Mouse (Mus musculus) MEL (cell line): ENCODE measurements around the gene Pacsin1. TPM values are rescaled to one million over a fixed set of nuclear protein-coding genes. Genes with fewer than 3 reads are reported as not detected.

ENCODE experiments used
- DNase-seq: peaks from one replicate; pipeline ENCODE4 v3.0.0; 2011; ENCODE audit warnings: low read depth, low spot score
- H3K27ac ChIP-seq: 2 replicates; pipeline ENCODE4 v1.5.1; 2012; ENCODE audit warnings: low read depth, mild to moderate bottlenecking, control low read depth, low read length, moderate library complexity; ENCODE audit not compliant: control insufficient read depth
- H3K27me3 ChIP-seq, 2 experiments: fragments of 150-350 bp in 1 of 2; sonication (generic) in 1 of 2; 2 replicates each; pipeline ENCODE4 v1.6.1; 2012; ENCODE audit warnings: low read length in 2 of 2, mild to moderate bottlenecking in 2 of 2, improper control_type of control experiment in 1 of 2, moderate library complexity in 1 of 2; ENCODE audit not compliant: insufficient read depth in 2 of 2, control insufficient read depth in 1 of 2
- H3K36me3 ChIP-seq, 2 experiments: 2 replicates each; pipeline ENCODE4 v1.6.1; 2012 to 2014; ENCODE audit warnings: low read length in 2 of 2, improper control_type of control experiment in 1 of 2, inconsistent platforms in 1 of 2, mild to moderate bottlenecking in 1 of 2; ENCODE audit not compliant: insufficient read depth in 2 of 2, control insufficient read depth in 1 of 2
- H3K4me1 ChIP-seq, 2 experiments: fragments of 150-350 bp in 1 of 2; sonication (generic) in 1 of 2; 2 replicates each; pipeline ENCODE4 v1.6.1; 2012; ENCODE audit warnings: low read length in 2 of 2, improper control_type of control experiment in 1 of 2, mild to moderate bottlenecking in 1 of 2; ENCODE audit not compliant: insufficient read depth in 2 of 2, control insufficient read depth in 1 of 2
- H3K4me3 ChIP-seq, 2 experiments: fragments of 150-350 bp in 1 of 2; sonication (generic) in 1 of 2; 2 replicates each; pipeline ENCODE4 v1.5.1; 2012; ENCODE audit warnings: low read depth in 2 of 2, low read length in 2 of 2, mild to moderate bottlenecking in 2 of 2, moderate library complexity in 2 of 2, control low read depth in 1 of 2, improper control_type of control experiment in 1 of 2; ENCODE audit not compliant: control insufficient read depth in 1 of 2, insufficient read depth in 1 of 2
- H3K79me2 ChIP-seq: 2 replicates; pipeline ENCODE4 v1.6.1; 2012; ENCODE audit warnings: mild to moderate bottlenecking, low read length, moderate library complexity; ENCODE audit not compliant: control insufficient read depth, poor library complexity, insufficient read depth
- H3K9ac ChIP-seq: 2 replicates; pipeline ENCODE4 v1.6.1; 2012; ENCODE audit warnings: low read depth, mild to moderate bottlenecking, control low read depth, low read length, moderate library complexity; ENCODE audit not compliant: control insufficient read depth, poor library complexity, severe bottlenecking
- H3K9me3 ChIP-seq: fragments of 150-350 bp; sonication (generic); replicated peaks from 2 replicates; pipeline ENCODE4 v1.6.1; 2012; ENCODE audit warnings: mild to moderate bottlenecking, low read length, improper control_type of control experiment, moderate library complexity; ENCODE audit not compliant: insufficient read depth
- CTCF ChIP-seq, 3 experiments: IDR thresholded peaks in 2 of 3; conservative IDR thresholded peaks in 1 of 3; 2 replicates each; pipeline ENCODE4 v1.5.1; 2011 to 2012; ENCODE audit warnings: low read length in 3 of 3, low read depth in 2 of 3, mild to moderate bottlenecking in 2 of 3, improper control_type of control experiment in 1 of 3, inconsistent platforms in 1 of 3, mixed read lengths in 1 of 3, moderate library complexity in 1 of 3; ENCODE audit not compliant: control insufficient read depth in 1 of 3, insufficient read depth in 1 of 3, poor library complexity in 1 of 3, severe bottlenecking in 1 of 3
- E2F4 ChIP-seq: IDR thresholded peaks from 2 replicates; pipeline ENCODE4 v1.6.1; 2011; ENCODE audit warnings: low read depth, low read length, improper control_type of control experiment, borderline replicate concordance
- ELF1 ChIP-seq: IDR thresholded peaks from 2 replicates; pipeline ENCODE4 v1.6.1; 2014; ENCODE audit warnings: low read depth, mild to moderate bottlenecking, inconsistent platforms, low read length, improper control_type of control experiment, moderate library complexity
- EP300 ChIP-seq, 2 experiments: IDR thresholded peaks; 2 replicates each; pipeline ENCODE4 v1.6.1; 2011; ENCODE audit warnings: improper control_type of control experiment in 2 of 2, low read length in 2 of 2, low read depth in 1 of 2, mild to moderate bottlenecking in 1 of 2
- ETS1 ChIP-seq: IDR thresholded peaks from 2 replicates; pipeline ENCODE4 v1.6.1; 2012; ENCODE audit warnings: low read depth, mild to moderate bottlenecking, inconsistent platforms, low read length, improper control_type of control experiment, moderate library complexity
- GABPA ChIP-seq: IDR thresholded peaks from 2 replicates; pipeline ENCODE4 v1.6.1; 2012; ENCODE audit warnings: low read depth, mild to moderate bottlenecking, inconsistent platforms, low read length, improper control_type of control experiment, moderate library complexity
- GATA1 ChIP-seq: IDR thresholded peaks from 2 replicates; pipeline ENCODE4 v1.6.1; 2011; ENCODE audit warnings: low read depth, low read length, improper control_type of control experiment
- KAT2A ChIP-seq: conservative IDR thresholded peaks from 2 replicates; pipeline ENCODE4 v1.6.1; 2012; ENCODE audit warnings: low read depth, low read length, improper control_type of control experiment, inconsistent platforms
- MAZ ChIP-seq: IDR thresholded peaks from 2 replicates; pipeline ENCODE4 v1.6.1; 2012; ENCODE audit warnings: low read depth, mild to moderate bottlenecking, inconsistent platforms, low read length, improper control_type of control experiment
- MEF2A ChIP-seq: IDR thresholded peaks from 2 replicates; pipeline ENCODE4 v1.6.1; 2014; ENCODE audit warnings: low read depth, mild to moderate bottlenecking, inconsistent platforms, low read length, improper control_type of control experiment; ENCODE audit not compliant: poor library complexity, insufficient replicate concordance, severe bottlenecking; ENCODE audit errors: extremely low read depth
- MYB ChIP-seq: IDR thresholded peaks from 2 replicates; pipeline ENCODE4 v1.6.1; 2011; ENCODE audit warnings: mild to moderate bottlenecking, low read depth, low read length, improper control_type of control experiment
- MYC ChIP-seq: IDR thresholded peaks from 2 replicates; pipeline ENCODE4 v1.6.1; 2011; ENCODE audit warnings: low read depth, mild to moderate bottlenecking, low read length, improper control_type of control experiment, moderate library complexity
- NELFE ChIP-seq: IDR thresholded peaks from 2 replicates; pipeline ENCODE4 v1.6.1; 2011; ENCODE audit warnings: low read depth, low read length, improper control_type of control experiment
- POLR2A ChIP-seq, 2 experiments: IDR thresholded peaks; 2 replicates each; pipeline ENCODE4 v1.6.1; 2011 to 2012; ENCODE audit warnings: low read length in 2 of 2, mild to moderate bottlenecking in 2 of 2, control low read depth in 1 of 2, improper control_type of control experiment in 1 of 2, low read depth in 1 of 2, moderate library complexity in 1 of 2; ENCODE audit not compliant: control insufficient read depth in 1 of 2, insufficient read depth in 1 of 2, poor library complexity in 1 of 2
- RAD21 ChIP-seq: IDR thresholded peaks from 2 replicates; pipeline ENCODE4 v1.6.1; 2011; ENCODE audit warnings: mild to moderate bottlenecking, low read depth, low read length, improper control_type of control experiment
- SIN3A ChIP-seq: IDR thresholded peaks from 2 replicates; pipeline ENCODE4 v1.6.1; 2012; ENCODE audit warnings: low read length, improper control_type of control experiment, inconsistent platforms
- UBTF ChIP-seq: IDR thresholded peaks from 2 replicates; pipeline ENCODE4 v1.6.1; 2012; ENCODE audit warnings: low read depth, mild to moderate bottlenecking, inconsistent platforms, low read length, improper control_type of control experiment, moderate library complexity, borderline replicate concordance; ENCODE audit not compliant: insufficient read depth
- ZC3H11A ChIP-seq: IDR thresholded peaks from 2 replicates; pipeline ENCODE4 v1.6.1; 2012; ENCODE audit warnings: low read depth, mild to moderate bottlenecking, inconsistent platforms, low read length, improper control_type of control experiment
- ZKSCAN1 ChIP-seq: IDR thresholded peaks from 2 replicates; pipeline ENCODE4 v1.6.1; 2012; ENCODE audit warnings: low read depth, mild to moderate bottlenecking, inconsistent platforms, low read length, improper control_type of control experiment, moderate library complexity
- ZMIZ1 ChIP-seq: IDR thresholded peaks from 2 replicates; pipeline ENCODE4 v1.6.1; 2012; ENCODE audit warnings: low read depth, mild to moderate bottlenecking, inconsistent platforms, low read length, improper control_type of control experiment, moderate library complexity
- polyA plus RNA-seq, 2 experiments: library from polyadenylated mRNA; stranded (reverse) in 1 of 2; unstranded in 1 of 2; fragments of >175 nt in 1 of 2; fragments of >200 nt in 1 of 2; gene quantifications; 2 replicates each; pipeline versions ENCODE4 v1.2.1 to v1.2.4; 2012; ENCODE audit warnings: low replicate concordance in 2 of 2, low read depth in 1 of 2; ENCODE audit not compliant: insufficient read length in 2 of 2, insufficient read depth in 1 of 2, missing spikeins in 1 of 2
- total RNA-seq: library from RNA; depleted of rRNA; stranded (reverse); fragments of 300-350 nt; gene quantifications from 2 replicates; pipeline ENCODE4 v1.2.3, GENCODE M21; 2012

The Pacsin1 gene
- total and polyA plus RNA-seq, 3 experiments = 0.17 TPM; not detected in 2

DNA sequence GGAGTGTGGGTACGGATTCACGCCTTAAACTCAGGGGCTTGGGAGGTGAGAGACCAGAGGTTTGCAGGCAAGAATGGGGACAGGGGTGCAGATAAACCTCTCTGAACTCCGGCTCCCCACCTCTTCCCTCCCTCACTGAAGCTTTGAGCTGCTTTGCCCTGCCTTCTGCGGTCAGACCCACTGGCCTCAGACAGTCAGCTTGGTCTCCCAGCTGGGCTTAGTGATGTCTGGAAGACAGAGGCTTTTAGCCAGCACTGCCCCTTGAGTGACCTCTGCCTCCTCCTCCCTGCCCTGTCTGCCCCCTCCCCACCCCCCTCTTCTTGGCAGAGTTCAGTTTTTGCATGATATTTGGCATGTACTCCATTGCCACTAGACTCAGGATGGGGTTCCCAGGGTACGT lies 31.1 kb downstream of the Pacsin1 start:
- DNase-seq = no peak
- H3K4me1 ChIP-seq = no peaks in the 10 kb centered on the region
- no peaks in the 10 kb centered on the region for H3K9me3 ChIP-seq
- no peak overlapping the region for H3K9ac ChIP-seq
- H3K4me3 ChIP-seq = no peak overlapping the region
- TF ChIP-seq UBTF = no peak
- no peak for TF ChIP-seq ZKSCAN1
- no peak for TF ChIP-seq E2F4
- TF ChIP-seq MEF2A = no peak
- no peak for TF ChIP-seq MAZ
- no peak for TF ChIP-seq EP300 (IDR thresholded peaks at IDR 0.05; ENCODE audit: low read depth in 1 of 2, low read length in 2 of 2)
- TF ChIP-seq MYC = no peak
- TF ChIP-seq CTCF (IDR thresholded peaks at IDR 0.05 in 2 of 3, conservative IDR thresholded peaks at IDR 0.05 in 1 of 3; ENCODE audit: control insufficient read depth in 1 of 3, insufficient read depth in 1 of 3, low read depth in 2 of 3, low read length in 3 of 3, poor library complexity in 1 of 3, severe bottlenecking in 1 of 3) = no peak
- TF ChIP-seq MYB = no peak
- no peak for TF ChIP-seq ZMIZ1
- no peak for TF ChIP-seq GATA1
- TF ChIP-seq POLR2A (IDR thresholded peaks at IDR 0.05; ENCODE audit: control insufficient read depth in 1 of 2, insufficient read depth in 1 of 2, low read depth in 1 of 2, low read length in 2 of 2, poor library complexity in 1 of 2) = no peak
- no peak for TF ChIP-seq ZC3H11A
- no peak for TF ChIP-seq ELF1
- TF ChIP-seq ETS1 = no peak
- TF ChIP-seq NELFE = no peak
- no peak overlapping the region for H3K27ac ChIP-seq
- peaks cover 0 to 3% of the 10 kb centered on the region in 2 experiments; a peak in 1 of 4 replicates for H3K27me3 ChIP-seq
- no peaks in the 10 kb centered on the region for H3K79me2 ChIP-seq
- H3K36me3 ChIP-seq = no peaks in the 10 kb centered on the region

DNA sequence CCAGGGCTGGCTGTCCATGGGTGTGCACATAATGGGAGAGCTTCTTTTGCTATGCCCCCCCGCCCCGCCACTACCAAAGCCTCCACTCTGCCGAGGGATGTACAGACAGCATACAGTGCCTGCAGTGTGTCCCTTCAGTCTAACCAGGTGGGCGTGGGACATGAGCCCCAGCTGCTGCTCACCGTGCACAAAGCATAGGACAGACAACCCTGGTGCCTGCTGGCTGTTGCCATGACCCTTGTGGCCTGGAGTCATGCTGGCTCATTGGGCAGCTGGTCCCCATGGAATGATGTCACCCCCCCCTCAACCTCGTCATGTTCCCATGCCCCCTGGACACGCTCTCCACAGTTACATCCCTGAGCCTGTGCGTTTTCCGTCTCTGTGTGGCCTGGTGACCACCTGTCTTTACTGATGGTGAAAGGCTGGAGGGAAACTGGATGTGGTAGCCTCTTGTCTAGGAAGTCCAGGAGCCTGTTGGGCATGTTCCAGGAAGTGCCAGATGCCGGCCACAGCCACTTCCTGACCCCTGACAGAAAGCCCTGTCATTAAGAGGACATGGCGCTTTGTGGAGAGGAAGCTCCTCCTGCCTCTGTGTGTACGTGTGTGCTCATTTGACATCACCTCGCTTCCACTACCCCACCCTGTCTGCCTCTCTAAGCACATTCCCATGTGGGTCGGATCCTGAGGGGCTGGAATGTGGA lies 35.8 kb downstream of the Pacsin1 start:
- peaks cover 0 to 3% of the 10 kb centered on the region in 2 experiments; a peak in 1 of 4 replicates for H3K27me3 ChIP-seq
- no peak overlapping the region for H3K9ac ChIP-seq
- TF ChIP-seq ZKSCAN1 (no peak), MEF2A (no peak), ZC3H11A (no peak), RAD21 (no peak), KAT2A (no peak), GABPA (no peak), SIN3A (no peak)
- TF ChIP-seq, all 39 proteins: peak for 0
- H3K36me3 ChIP-seq = no peaks in the 10 kb centered on the region
- no peak overlapping the region for H3K4me3 ChIP-seq
- H3K79me2 ChIP-seq = no peaks in the 10 kb centered on the region
- no peak for DNase-seq
- no peaks in the 10 kb centered on the region for H3K4me1 ChIP-seq
- H3K27ac ChIP-seq = no peak overlapping the region
- H3K9me3 ChIP-seq = no peaks in the 10 kb centered on the region
